Comparison of ENCODE assay signal across 8 mouse cellular contexts in genomic region chr5:112179213-112180057, GRCm38 (mm10).
DNase-seq lines count a peak whose midpoint lies in the region; ATAC-seq lines count a peak whose summit lies in the region.

No protein-coding gene starts in this region.

- no peaks in the 10 kb centered on the region for H3K9me3 ChIP-seq in forebrain, embryonic 14.5 days (replicated peaks; ENCODE audit: control insufficient read depth, low read length)

- H3K27me3 ChIP-seq in forebrain, embryonic 14.5 days (replicated peaks; ENCODE audit: control insufficient read depth, insufficient read depth, low read length) = no peaks in the 10 kb centered on the region

- WGBS in forebrain, embryonic 14.5 days = 37% methylated on average over 25 of the region's 25 CpGs

- H3K27ac ChIP-seq in forebrain, embryonic 14.5 days (ENCODE audit: low read depth, low read length) = no peak overlapping the region

- no peaks in the 10 kb centered on the region for H3K36me3 ChIP-seq in forebrain, embryonic 14.5 days (ENCODE audit: control insufficient read depth, insufficient read depth, low read length)

- DNase-seq in layer of hippocampus, adult 11-12 months (ENCODE audit: low spot score) = peak; percentile 8
- no peak for DNase-seq in layer of hippocampus, adult 9-10 months (ENCODE audit: low spot score)
- peak; percentile 8 for DNase-seq in adrenal gland, postnatal 36 days
- DNase-seq in forebrain, embryonic 14.5 days (ENCODE audit: low spot score) = peak; percentile 56
- peak; percentile 41 for DNase-seq in hindlimb bud, embryonic 11.5 days (ENCODE audit: extremely low spot score, low read depth, low spot score)
- DNase-seq in lung, postnatal 10 days = peak; percentile 52
- peak; percentile 73 for DNase-seq in retina, postnatal 1 day
- no peak for DNase-seq in urinary bladder, postnatal 10 days (ENCODE audit: low spot score)

- peak overlapping the region; percentile 36 for H3K4me2 ChIP-seq in forebrain, embryonic 14.5 days (ENCODE audit: low read length)

- H3K4me1 ChIP-seq in forebrain, embryonic 14.5 days (ENCODE audit: control insufficient read depth, insufficient read depth, low read length) = no peaks in the 10 kb centered on the region

- H3K4me3 ChIP-seq in forebrain, embryonic 14.5 days (ENCODE audit: low read depth, low read length) = peak overlapping the region; percentile 14; the same call in 1 of the 2 replicates

- ATAC-seq in forebrain, embryonic 14.5 days = no peak; the same call in 1 of the 2 replicates

- peak overlapping the region; percentile 17; the same call in 1 of the 2 replicates for H3K9ac ChIP-seq in forebrain, embryonic 14.5 days (ENCODE audit: low read length)

Comparison
In these comparisons a context has a peak if more than half of its experiments do, and no peak if none do; other contexts are left out.
1. DNase-seq: peak in layer of hippocampus, adult 11-12 months (single experiment), adrenal gland, postnatal 36 days (2 of 2), forebrain, embryonic 14.5 days (single experiment), hindlimb bud, embryonic 11.5 days (single experiment), lung, postnatal 10 days (single experiment) and retina, postnatal 1 day (single experiment); none in layer of hippocampus, adult 9-10 months (single experiment) and urinary bladder, postnatal 10 days (single experiment).